Mouse (Mus musculus) T-cell, adult 2 months (primary cell): ENCODE measurements around the gene Dqx1.

Source experiments
- DNase-seq: peaks from one replicate; pipeline ENCODE4 v3.0.0; 2022; ENCODE audit warnings: low spot score

Dqx1 gene

GRCm38 (mm10) chr6:83070311-83071219, 12.9 kb downstream of the Dqx1 start:
- DNase-seq = no peak

GRCm38 (mm10) chr6:83071220-83071619, 13.6 kb downstream of the Dqx1 start:
- DNase-seq = no peak

- DNase-seq = peak; percentile 63
Observed at GRCm38 (mm10) chr6:83074979-83075378, 17.3 kb downstream of the Dqx1 start.

GRCm38 (mm10) chr6:83077630-83078323, 20.1 kb downstream of the Dqx1 start, which contains the start of gene Pcgf1:
Gene Pcgf1, plus strand, starts transcription at chr6:83077869.
- no peak for DNase-seq

GRCm38 (mm10) chr6:83078324-83078858, 20.7 kb downstream of the Dqx1 start:
- DNase-seq = peak; percentile 97

- DNase-seq = no peak
Observed at GRCm38 (mm10) chr6:83080210-83080609, 22.6 kb downstream of the Dqx1 start.

GRCm38 (mm10) chr6:83083497-83083896, 25.9 kb downstream of the Dqx1 start:
- no peak for DNase-seq

- DNase-seq = no peak
Observed at GRCm38 (mm10) chr6:83084477-83084876, 26.8 kb downstream of the Dqx1 start.

GRCm38 (mm10) chr6:83086121-83087035, 28.7 kb downstream of the Dqx1 start, which contains the start of gene Lbx2:
Gene Lbx2, plus strand, starts transcription at chr6:83086367.
- no peak for DNase-seq

GRCm38 (mm10) chr6:83087205-83087925, 29.7 kb downstream of the Dqx1 start:
- no peak for DNase-seq

GRCm38 (mm10) chr6:83087926-83088260, 30.2 kb downstream of the Dqx1 start:
- no peak for DNase-seq

GRCm38 (mm10) chr6:83092416-83093127, 34.9 kb downstream of the Dqx1 start:
- DNase-seq = no peak

GRCm38 (mm10) chr6:83095968-83096367, 38.3 kb downstream of the Dqx1 start:
- DNase-seq = peak; percentile 81

GRCm38 (mm10) chr6:83098411-83098810, 40.8 kb downstream of the Dqx1 start:
- no peak for DNase-seq

GRCm38 (mm10) chr6:83101316-83101687, 43.7 kb downstream of the Dqx1 start, which contains the start of the genes Ccdc142 and Gm42688:
Gene Ccdc142, plus strand, starts transcription at chr6:83101601.
Gene Gm42688, plus strand, starts transcription at chr6:83101617.
- peak; percentile 88 for DNase-seq

- peak; percentile 73 for DNase-seq
Observed at GRCm38 (mm10) chr6:83101688-83102556, 44.3 kb downstream of the Dqx1 start.

- no peak for DNase-seq
Observed at GRCm38 (mm10) chr6:83103130-83103650, 45.5 kb downstream of the Dqx1 start.

- DNase-seq = no peak
Observed at GRCm38 (mm10) chr6:83104158-83104557, 46.5 kb downstream of the Dqx1 start.
